Mouse (Mus musculus) thymus, adult 2 months (tissue): ENCODE results near the gene Tubb3.

Source experiments
- CTCF ChIP-seq: fragments of 200-500 bp; IDR thresholded peaks from 2 replicates; pipeline ENCODE4 v1.5.1; 2012; ENCODE audit warnings: mild to moderate bottlenecking, control low read depth, low read length, moderate library complexity, borderline replicate concordance; ENCODE audit not compliant: control insufficient read depth, poor library complexity, insufficient read depth; ENCODE audit errors: extremely low read depth
- POLR2A ChIP-seq: fragments of 200-500 bp; IDR thresholded peaks from 2 replicates; pipeline ENCODE4 v1.6.1; 2012; ENCODE audit warnings: mild to moderate bottlenecking, low read length, control low read depth, moderate library complexity; ENCODE audit not compliant: control insufficient read depth, poor library complexity, insufficient read depth; ENCODE audit errors: extremely low read depth

- TF ChIP-seq CTCF (no peak), POLR2A (no peak)
Observed at GRCm38 (mm10) chr8:123411246-123411645, at the start of gene Tubb3.
